Mouse (Mus musculus): ENCODE results near the gene Pafah2. TPM values are rescaled to one million over a fixed set of nuclear protein-coding genes. Genes with fewer than 3 reads are reported as not detected.

The Pafah2 gene
- total and polyA plus RNA-seq, 2 experiments from 2014 or later: 7.6 to 18.0 TPM

GRCm38 (mm10) chr4:134471469-134471868 lies 75.3 kb downstream of the Pafah2 start:
- Histone ChIP-seq H3K9me3 (ENCODE audit: low read length) (no peaks in the 10 kb centered on the region), H3K27me3 (ENCODE audit: insufficient read depth, low read length) (no peaks in the 10 kb centered on the region), H3K36me3 (ENCODE audit: insufficient read depth) (peaks cover 49% of the 10 kb centered on the region), H3K27ac (ENCODE audit: low read depth, low read length) (peak overlapping the region; percentile 100), H3K4me3 (ENCODE audit: low read depth, low read length) (peak overlapping the region; percentile 86), H3K4me1 (ENCODE audit: insufficient read depth) (peaks cover 25% of the 10 kb centered on the region), H3K9ac (peak overlapping the region; percentile 100), H3K4me2 (ENCODE audit: low read depth) (peak overlapping the region; percentile 90)
- peak; percentile 64 for TF ChIP-seq CTCF (IDR thresholded peaks at IDR 0.05; ENCODE audit: low read depth)
- ATAC-seq: no peak
- DNase-seq: peak; percentile 67

GRCm38 (mm10) chr4:134473764-134474163 lies 77.6 kb downstream of the Pafah2 start:
- Histone ChIP-seq H3K4me2 (ENCODE audit: low read depth) (peak overlapping the region; percentile 9; the same call in 1 of the 2 replicates), H3K9me3 (ENCODE audit: low read length) (no peaks in the 10 kb centered on the region), H3K27ac (ENCODE audit: low read depth, low read length) (peak overlapping the region; percentile 72), H3K9ac (peak overlapping the region; percentile 29), H3K36me3 (ENCODE audit: insufficient read depth) (peaks cover 59% of the 10 kb centered on the region), H3K4me3 (ENCODE audit: low read depth, low read length) (no peak overlapping the region), H3K4me1 (ENCODE audit: insufficient read depth) (peaks cover 14% of the 10 kb centered on the region; the same call in 1 of the 2 replicates), H3K27me3 (ENCODE audit: insufficient read depth, low read length) (no peaks in the 10 kb centered on the region)
- WGBS: 27% methylated on average over 4 of the region's 4 CpGs
- DNase-seq (no peak), ATAC-seq (no peak)
- no peak for TF ChIP-seq CTCF (IDR thresholded peaks at IDR 0.05; ENCODE audit: low read depth)

- 0 out of 2 replicates have a peak, but pooled peaks have one; percentile 9 for TF ChIP-seq CTCF (IDR thresholded peaks at IDR 0.05; ENCODE audit: low read depth)
- H3K4me3 ChIP-seq (ENCODE audit: low read depth, low read length): no peak overlapping the region
- H3K9ac ChIP-seq: peak overlapping the region; percentile 29
- H3K4me1 ChIP-seq (ENCODE audit: insufficient read depth): peaks cover 14% of the 10 kb centered on the region; the same call in 1 of the 2 replicates
- H3K27ac ChIP-seq (ENCODE audit: low read depth, low read length): peak overlapping the region; percentile 72
- no peaks in the 10 kb centered on the region for H3K9me3 ChIP-seq (ENCODE audit: low read length)
- peaks cover 59% of the 10 kb centered on the region for H3K36me3 ChIP-seq (ENCODE audit: insufficient read depth)
- WGBS: 26% methylated on average over 8 of the region's 8 CpGs
- ATAC-seq (no peak), DNase-seq (no peak)
- peak overlapping the region; percentile 9 for H3K4me2 ChIP-seq (ENCODE audit: low read depth)
- no peaks in the 10 kb centered on the region for H3K27me3 ChIP-seq (ENCODE audit: insufficient read depth, low read length)
Measured at GRCm38 (mm10) chr4:134474240-134474639, 78.1 kb downstream of the Pafah2 start.

GRCm38 (mm10) chr4:134476899-134477298 lies 80.8 kb downstream of the Pafah2 start:
- peaks cover 50% of the 10 kb centered on the region for H3K36me3 ChIP-seq (ENCODE audit: insufficient read depth)
- ATAC-seq: no peak
- H3K27me3 ChIP-seq (ENCODE audit: insufficient read depth, low read length): no peaks in the 10 kb centered on the region
- peaks cover 12% of the 10 kb centered on the region; the same call in 1 of the 2 replicates for H3K4me1 ChIP-seq (ENCODE audit: insufficient read depth)
- DNase-seq: peak; percentile 60
- 0 out of 2 replicates have a peak, but pooled peaks have one; percentile 2 for TF ChIP-seq CTCF (IDR thresholded peaks at IDR 0.05; ENCODE audit: low read depth)
- no peaks in the 10 kb centered on the region for H3K9me3 ChIP-seq (ENCODE audit: low read length)
- H3K4me3 ChIP-seq (ENCODE audit: low read depth, low read length): no peak overlapping the region
- H3K9ac ChIP-seq: no peak overlapping the region
- WGBS: 81% methylated on average over 8 of the region's 8 CpGs
- no peak overlapping the region for H3K4me2 ChIP-seq (ENCODE audit: low read depth)
- peak overlapping the region; percentile 62 for H3K27ac ChIP-seq (ENCODE audit: low read depth, low read length)

Small RNA genes lying within 50 kb of the gene (microRNA-seq; reads per million reads assigned to microRNA genes)
- gene Gm23634: 0 to 0.98 reads per million in 2 experiments

Other genes with a start within 250 kb of the Pafah2 start
- gene Cep85, start 209.2 kb upstream of the Pafah2 start, total RNA-seq (2014; rRNA removed): 11.0 and 14.0 TPM in 2 replicates
- 11.8 and 13.5 TPM in 2 replicates for gene Cep85, start 209.2 kb upstream of the Pafah2 start, polyA plus RNA-seq (2015; fragmentation: Nextera tagmentation; extraction: Ambion mirVana)
- gene Gm7534, start 193.3 kb upstream of the Pafah2 start, total RNA-seq (2014; rRNA removed): not detected in 2 replicates
- gene Gm7534, start 193.3 kb upstream of the Pafah2 start, polyA plus RNA-seq (2015; fragmentation: Nextera tagmentation; extraction: Ambion mirVana): not detected in 2 replicates
- gene Catsper4, start 168.9 kb upstream of the Pafah2 start, total RNA-seq (2014; rRNA removed): not detected in 2 replicates
- not detected in 2 replicates for gene Catsper4, start 168.9 kb upstream of the Pafah2 start, polyA plus RNA-seq (2015; fragmentation: Nextera tagmentation; extraction: Ambion mirVana)
- 0.08 TPM in 1 of 2 replicates, not detected in the other for gene Cnksr1, start 157.9 kb upstream of the Pafah2 start, total RNA-seq (2014; rRNA removed)
- 0.18 TPM in 1 of 2 replicates, not detected in the other for gene Cnksr1, start 157.9 kb upstream of the Pafah2 start, polyA plus RNA-seq (2015; fragmentation: Nextera tagmentation; extraction: Ambion mirVana)
- gene E130218I03Rik, start 152.7 kb upstream of the Pafah2 start, total RNA-seq (2014; rRNA removed): 0.43 TPM in 1 of 2 replicates, not detected in the other
- gene E130218I03Rik, start 152.7 kb upstream of the Pafah2 start, polyA plus RNA-seq (2015; fragmentation: Nextera tagmentation; extraction: Ambion mirVana): 0.11 and 0.33 TPM in 2 replicates
- gene Zfp593, start 150.7 kb upstream of the Pafah2 start, total RNA-seq (2014; rRNA removed): 11.6 and 12.7 TPM in 2 replicates
- 13.8 and 15.0 TPM in 2 replicates for gene Zfp593, start 150.7 kb upstream of the Pafah2 start, polyA plus RNA-seq (2015; fragmentation: Nextera tagmentation; extraction: Ambion mirVana)
- gene Gm30191, start 149.4 kb upstream of the Pafah2 start, total RNA-seq (2014; rRNA removed): not detected in 2 replicates
- 0.25 TPM in 1 of 2 replicates, not detected in the other for gene Gm30191, start 149.4 kb upstream of the Pafah2 start, polyA plus RNA-seq (2015; fragmentation: Nextera tagmentation; extraction: Ambion mirVana)
- gene Grrp1, start 142.2 kb upstream of the Pafah2 start, total RNA-seq (2014; rRNA removed): 14.2 and 18.3 TPM in 2 replicates
- 18.3 and 20.0 TPM in 2 replicates for gene Grrp1, start 142.2 kb upstream of the Pafah2 start, polyA plus RNA-seq (2015; fragmentation: Nextera tagmentation; extraction: Ambion mirVana)
- 42.2 and 43.8 TPM in 2 replicates for gene Pdik1l, start 108.4 kb upstream of the Pafah2 start, total RNA-seq (2014; rRNA removed)
- gene Pdik1l, start 108.4 kb upstream of the Pafah2 start, polyA plus RNA-seq (2015; fragmentation: Nextera tagmentation; extraction: Ambion mirVana): 21.7 and 28.9 TPM in 2 replicates
- 1.3 and 1.5 TPM in 2 replicates for gene Trim63, start 81.2 kb upstream of the Pafah2 start, total RNA-seq (2014; rRNA removed)
- 0.18 and 0.31 TPM in 2 replicates for gene Trim63, start 81.2 kb upstream of the Pafah2 start, polyA plus RNA-seq (2015; fragmentation: Nextera tagmentation; extraction: Ambion mirVana)
- gene Slc30a2, start 53.1 kb upstream of the Pafah2 start, total RNA-seq (2014; rRNA removed): 0.08 TPM in 1 of 2 replicates, not detected in the other
- gene Slc30a2, start 53.1 kb upstream of the Pafah2 start, polyA plus RNA-seq (2015; fragmentation: Nextera tagmentation; extraction: Ambion mirVana): 0.15 and 0.28 TPM in 2 replicates
- gene Extl1, start 12.5 kb upstream of the Pafah2 start, total RNA-seq (2014; rRNA removed): 0.95 and 1.4 TPM in 2 replicates
- gene Extl1, start 12.5 kb upstream of the Pafah2 start, polyA plus RNA-seq (2015; fragmentation: Nextera tagmentation; extraction: Ambion mirVana): 1.2 TPM in 2 replicates
- 2,537 and 3,460 TPM in 2 replicates for gene Stmn1, start 72.0 kb downstream of the Pafah2 start, total RNA-seq (2014; rRNA removed)
- gene Stmn1, start 72.0 kb downstream of the Pafah2 start, polyA plus RNA-seq (2015; fragmentation: Nextera tagmentation; extraction: Ambion mirVana): 7,274 and 8,446 TPM in 2 replicates
- 33.9 and 36.6 TPM in 2 replicates for gene Paqr7, start 100.4 kb downstream of the Pafah2 start, total RNA-seq (2014; rRNA removed)
- gene Paqr7, start 100.4 kb downstream of the Pafah2 start, polyA plus RNA-seq (2015; fragmentation: Nextera tagmentation; extraction: Ambion mirVana): 21.3 and 28.1 TPM in 2 replicates
- 1.2 and 1.8 TPM in 2 replicates for gene Aunip, start 114.7 kb downstream of the Pafah2 start, total RNA-seq (2014; rRNA removed)
- gene Aunip, start 114.7 kb downstream of the Pafah2 start, polyA plus RNA-seq (2015; fragmentation: Nextera tagmentation; extraction: Ambion mirVana): 1.1 and 1.3 TPM in 2 replicates
- 116 and 119 TPM in 2 replicates for gene Mtfr1l, start 139.1 kb downstream of the Pafah2 start, total RNA-seq (2014; rRNA removed)
- gene Mtfr1l, start 139.1 kb downstream of the Pafah2 start, polyA plus RNA-seq (2015; fragmentation: Nextera tagmentation; extraction: Ambion mirVana): 191 and 194 TPM in 2 replicates
- gene Selenon, start 155.8 kb downstream of the Pafah2 start, total RNA-seq (2014; rRNA removed): 17.1 and 17.9 TPM in 2 replicates
- gene Selenon, start 155.8 kb downstream of the Pafah2 start, polyA plus RNA-seq (2015; fragmentation: Nextera tagmentation; extraction: Ambion mirVana): 11.8 and 13.4 TPM in 2 replicates

Data from forebrain, postnatal 0 days (tissue).